Mouse (Mus musculus): ENCODE data around the gene Wfdc15b.
"Not testable (repeated sequence)": the region's sequence is repeated elsewhere in the genome, so short reads cannot be mapped to it uniquely, and the experiment has no call there.

DNA sequence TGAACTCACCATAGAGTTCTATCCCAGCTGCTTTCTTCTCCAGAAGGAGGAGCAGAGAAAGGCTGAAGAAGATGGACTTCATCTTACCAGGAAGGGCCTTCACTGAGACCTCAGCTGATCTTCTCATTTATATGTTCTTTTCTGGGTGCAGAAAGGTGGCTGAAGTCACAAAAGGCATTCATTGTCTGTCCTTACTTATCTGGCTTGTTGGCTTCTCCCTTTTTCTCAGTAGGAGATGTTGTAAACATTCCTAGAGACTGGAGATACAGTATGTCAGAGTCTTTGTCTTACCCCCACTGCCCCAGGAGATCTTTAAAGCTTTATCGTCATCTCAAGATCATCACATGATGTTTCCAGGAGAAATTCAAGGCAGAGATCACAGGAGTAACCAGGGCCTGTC, 35.1 kb upstream of the Wfdc15b start, which contains the start of gene Svs3b:
- not testable (repeated sequence) for TF ChIP-seq POLR2A (IDR thresholded peaks at IDR 0.05; ENCODE audit: insufficient read length, low read depth); E2F4 (IDR thresholded peaks at IDR 0.05; ENCODE audit: insufficient read depth); TCF12 (IDR thresholded peaks at IDR 0.05; ENCODE audit: insufficient read depth, poor library complexity, severe bottlenecking); POLR2AphosphoS2 (IDR thresholded peaks at IDR 0.05; ENCODE audit: insufficient read length, low read depth); MAX (IDR thresholded peaks at IDR 0.05; ENCODE audit: low read depth); CEBPB (IDR thresholded peaks at IDR 0.05; ENCODE audit: insufficient read depth, poor library complexity, severe bottlenecking); MYOD1 (IDR thresholded peaks at IDR 0.05; ENCODE audit: control insufficient read depth in 1 of 3, insufficient read length in 2 of 3, low read depth in 2 of 3); MYOG (IDR thresholded peaks at IDR 0.05; ENCODE audit: control insufficient read depth in 1 of 3, insufficient read depth in 1 of 3, insufficient read length in 2 of 3, low read depth in 2 of 3)

Data from myocyte (in vitro differentiated cells).